Mouse (Mus musculus): ENCODE measurements around the gene Cpm. TPM values are rescaled to one million over a fixed set of nuclear protein-coding genes. Genes with fewer than 3 reads are reported as not detected.

Cpm gene
- total and polyA plus RNA-seq, 3 experiments, result 0.04 to 0.31 (median 0.17) TPM

DNA sequence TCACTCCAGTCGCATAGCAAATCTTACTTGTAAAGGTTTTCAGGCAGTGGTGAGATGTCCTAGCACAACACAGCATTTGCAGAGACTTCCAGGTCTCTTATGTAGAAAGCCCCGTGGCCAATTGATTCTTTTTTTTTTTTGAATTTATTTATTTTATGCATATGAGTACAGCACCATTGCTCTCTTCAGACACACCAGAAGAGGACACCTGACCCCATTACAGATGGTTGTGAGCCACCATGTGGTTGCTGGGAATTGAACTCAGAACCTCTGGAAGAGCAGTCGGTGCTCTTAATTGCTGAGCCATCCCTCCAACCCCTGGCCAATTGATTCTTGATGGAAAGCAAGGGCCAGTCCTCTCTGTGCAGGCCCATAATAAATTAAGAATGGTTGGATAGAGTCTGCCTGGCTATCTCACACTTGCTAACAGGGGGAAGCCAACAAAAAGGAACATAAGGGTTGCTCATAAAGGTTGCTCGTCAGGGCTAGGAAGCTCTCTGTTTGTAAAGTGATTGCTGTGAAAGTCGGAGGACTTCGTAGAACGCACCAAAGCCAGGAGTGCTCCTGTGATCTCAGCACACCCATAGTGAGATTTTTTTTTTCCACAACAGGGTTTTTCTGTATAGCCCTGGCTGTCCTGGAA, 9.4 kb downstream of the Cpm start:
- Histone ChIP-seq H3K9ac (ENCODE audit: insufficient read depth, low read depth) (no peak overlapping the region), H3K79me2 (replicated peaks; ENCODE audit: control insufficient read depth, extremely low read depth, insufficient read depth, poor library complexity, severe bottlenecking) (no peaks in the 10 kb centered on the region), H3K4me3 (replicated peaks in 1 of 3; ENCODE audit: low read depth in 2 of 3, low read length in 2 of 3, poor library complexity in 1 of 3) (no peak overlapping the region), H3K4me2 (ENCODE audit: insufficient read depth, low read depth, poor library complexity, severe bottlenecking) (no peak overlapping the region), H3K36me3 (replicated peaks in 1 of 2; ENCODE audit: control insufficient read depth in 1 of 2, insufficient read depth in 1 of 2, low read length in 1 of 2) (no peaks in the 10 kb centered on the region), H3K4me1 (ENCODE audit: control insufficient read depth in 1 of 2, insufficient read depth in 2 of 2) (peaks cover 4 to 7% of the 10 kb centered on the region in 2 experiments), H3K27ac (ENCODE audit: insufficient read depth, low read depth) (no peak overlapping the region), H3K27me3 (replicated peaks) (no peaks in the 10 kb centered on the region), H3K9me3 (replicated peaks; ENCODE audit: low read length) (peaks cover 2% of the 10 kb centered on the region)
- dilution Hi-C loops (cut with MboI; ENCODE audit: extremely low pct_ligation_motif_present, extremely low pct_unique_long_range_greater_than_20kb, low sequenced_read_pairs) (no loop called here), in situ Hi-C loops (cut with MboI; ENCODE audit: low pct_ligation_motif_present, low pct_unique_long_range_greater_than_20kb, low sequenced_read_pairs) (no loop called here)
- DNase-seq (ENCODE audit: extremely low read depth), result no peak
- TF ChIP-seq ZC3H11A (IDR thresholded peaks at IDR 0.05; ENCODE audit: low read depth, low read length) (no peak), TCF12 (IDR thresholded peaks at IDR 0.05; ENCODE audit: low read depth, low read length) (no peak), CHD2 (IDR thresholded peaks at IDR 0.05; ENCODE audit: low read length) (no peak), BHLHE40 (IDR thresholded peaks at IDR 0.05; ENCODE audit: low read depth, low read length) (no peak), MEF2A (IDR thresholded peaks at IDR 0.05; ENCODE audit: borderline replicate concordance, low read depth, low read length) (no peak), EP300 (IDR thresholded peaks at IDR 0.05; ENCODE audit: low read length) (no peak), MAZ (IDR thresholded peaks at IDR 0.05; ENCODE audit: low read depth, low read length) (no peak), CTCF (conservative IDR thresholded peaks at IDR 0.05 in 1 of 2, IDR thresholded peaks at IDR 0.05 in 1 of 2; ENCODE audit: low read depth in 2 of 2, low read length in 2 of 2) (no peak), ELF1 (IDR thresholded peaks at IDR 0.05; ENCODE audit: low read depth, low read length) (no peak), RAD21 (IDR thresholded peaks at IDR 0.05; ENCODE audit: low read depth, low read length) (no peak)

DNA sequence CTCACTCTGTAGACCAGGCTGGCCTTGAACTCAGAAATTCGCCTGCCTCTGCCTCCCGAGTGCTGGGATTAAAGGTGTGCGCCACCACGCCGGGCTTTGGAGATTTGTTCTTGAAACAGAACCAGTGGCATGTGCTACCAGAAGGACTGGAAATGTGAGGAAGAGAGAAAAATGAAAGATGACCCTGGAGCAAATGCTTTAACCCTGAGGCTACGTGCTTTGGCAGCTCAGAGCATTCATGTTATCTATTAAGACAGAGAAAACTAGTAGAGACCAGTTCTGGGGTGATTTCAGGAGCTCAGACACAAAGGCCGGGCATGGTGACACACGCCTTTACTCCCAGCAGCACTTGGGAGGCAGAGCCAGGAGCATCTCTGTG, 9.9 kb downstream of the Cpm start:
- H3K36me3 ChIP-seq (replicated peaks in 1 of 2; ENCODE audit: control insufficient read depth in 1 of 2, insufficient read depth in 1 of 2, low read length in 1 of 2), result no peaks in the 10 kb centered on the region
- no peak for DNase-seq (ENCODE audit: extremely low read depth)
- in situ Hi-C loops (cut with MboI; ENCODE audit: low pct_ligation_motif_present, low pct_unique_long_range_greater_than_20kb, low sequenced_read_pairs) (no loop called here), dilution Hi-C loops (cut with MboI; ENCODE audit: extremely low pct_ligation_motif_present, extremely low pct_unique_long_range_greater_than_20kb, low sequenced_read_pairs) (no loop called here)
- no peak overlapping the region for H3K4me3 ChIP-seq (replicated peaks in 1 of 3; ENCODE audit: low read depth in 2 of 3, low read length in 2 of 3, poor library complexity in 1 of 3)
- peaks cover 4 to 7% of the 10 kb centered on the region in 2 experiments for H3K4me1 ChIP-seq (ENCODE audit: control insufficient read depth in 1 of 2, insufficient read depth in 2 of 2)
- H3K9ac ChIP-seq (ENCODE audit: insufficient read depth, low read depth), result no peak overlapping the region
- H3K27ac ChIP-seq (ENCODE audit: insufficient read depth, low read depth), result no peak overlapping the region
- H3K4me2 ChIP-seq (ENCODE audit: insufficient read depth, low read depth, poor library complexity, severe bottlenecking), result no peak overlapping the region
- H3K79me2 ChIP-seq (replicated peaks; ENCODE audit: control insufficient read depth, extremely low read depth, insufficient read depth, poor library complexity, severe bottlenecking), result no peaks in the 10 kb centered on the region
- TF ChIP-seq NRF1 (IDR thresholded peaks at IDR 0.05; ENCODE audit: low read depth, low read length) (no peak), CHD1 (IDR thresholded peaks at IDR 0.05; ENCODE audit: low read depth, low read length) (no peak), ZNF384 (IDR thresholded peaks at IDR 0.05; ENCODE audit: low read depth, low read length) (no peak), ELF1 (IDR thresholded peaks at IDR 0.05; ENCODE audit: low read depth, low read length) (no peak), MXI1 (IDR thresholded peaks at IDR 0.05; ENCODE audit: low read depth, low read length) (no peak), BHLHE40 (IDR thresholded peaks at IDR 0.05; ENCODE audit: low read depth, low read length) (no peak), UBTF (IDR thresholded peaks at IDR 0.05; ENCODE audit: low read depth, low read length) (no peak), POLR2AphosphoS2 (IDR thresholded peaks at IDR 0.05; ENCODE audit: low read depth, low read length) (no peak), CHD2 (IDR thresholded peaks at IDR 0.05; ENCODE audit: low read length) (no peak), JUN (IDR thresholded peaks at IDR 0.05; ENCODE audit: insufficient read depth, low read depth, low read length) (no peak), IRF4 (IDR thresholded peaks at IDR 0.05; ENCODE audit: low read depth, low read length) (no peak)
- peaks cover 2% of the 10 kb centered on the region for H3K9me3 ChIP-seq (replicated peaks; ENCODE audit: low read length)
- no peaks in the 10 kb centered on the region for H3K27me3 ChIP-seq (replicated peaks)
